Mouse (Mus musculus) CD4-positive, CD25-positive, alpha-beta regulatory T cell, adult 2 months (primary cell): ENCODE data around the gene Mertk.

ENCODE experiments used
- DNase-seq: peaks from one replicate; pipeline ENCODE4 v3.0.0-alpha.2; 2012; ENCODE audit warnings: low read depth, low spot score

Mertk gene

DNA sequence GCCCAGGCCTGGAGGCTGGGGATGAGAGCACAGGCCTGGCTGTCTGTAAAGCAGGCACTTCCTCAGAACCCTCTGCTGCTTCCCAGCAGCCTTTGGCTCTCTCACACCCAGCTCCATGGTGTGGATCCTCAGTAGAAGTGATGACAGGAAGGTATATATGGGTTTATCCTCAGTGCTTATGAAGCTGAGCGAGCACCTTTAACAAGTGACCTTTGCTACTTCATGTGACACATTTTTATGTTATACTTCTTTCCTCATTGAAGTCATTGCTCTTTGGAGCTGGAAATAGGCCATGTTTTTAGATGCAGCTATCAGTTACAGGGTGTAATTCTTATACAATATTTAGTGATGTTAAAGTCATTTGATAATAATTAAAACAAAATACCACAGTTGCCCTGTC lies 67.0 kb downstream of the Mertk start:
- no peak for DNase-seq

DNA sequence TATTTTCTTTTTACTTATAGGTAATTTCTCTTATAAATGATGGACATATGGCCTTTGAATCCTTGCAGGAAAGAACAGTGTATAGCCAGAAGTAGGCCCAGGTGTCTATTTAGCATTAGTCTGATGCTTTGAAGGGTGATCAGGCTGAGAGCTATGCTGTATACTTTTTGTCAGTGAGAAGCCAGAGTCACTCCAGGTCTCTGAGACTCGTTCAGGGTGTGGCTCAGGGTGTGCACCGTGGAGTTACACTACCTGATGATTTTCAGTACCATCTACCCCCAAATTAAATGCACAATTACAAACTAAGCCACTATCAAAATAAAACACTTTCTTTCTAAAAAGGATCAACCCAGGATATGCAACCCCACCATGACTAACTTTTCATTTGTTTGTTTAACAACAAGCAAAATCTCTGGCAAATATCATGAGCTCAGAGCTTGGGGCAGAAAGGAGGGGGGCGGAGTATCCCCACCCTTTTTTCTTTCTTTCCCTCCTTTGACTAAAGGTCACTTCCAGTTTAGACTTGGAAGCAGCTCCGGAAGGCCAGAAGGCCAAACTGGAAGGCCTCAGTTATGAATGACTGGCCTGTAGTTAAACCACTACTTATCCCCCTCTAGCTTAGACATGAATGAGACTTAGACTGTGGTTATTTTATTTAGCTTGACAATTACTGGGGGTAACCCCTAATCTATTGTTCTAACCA lies 69.9 kb downstream of the Mertk start:
- DNase-seq: no peak

DNA sequence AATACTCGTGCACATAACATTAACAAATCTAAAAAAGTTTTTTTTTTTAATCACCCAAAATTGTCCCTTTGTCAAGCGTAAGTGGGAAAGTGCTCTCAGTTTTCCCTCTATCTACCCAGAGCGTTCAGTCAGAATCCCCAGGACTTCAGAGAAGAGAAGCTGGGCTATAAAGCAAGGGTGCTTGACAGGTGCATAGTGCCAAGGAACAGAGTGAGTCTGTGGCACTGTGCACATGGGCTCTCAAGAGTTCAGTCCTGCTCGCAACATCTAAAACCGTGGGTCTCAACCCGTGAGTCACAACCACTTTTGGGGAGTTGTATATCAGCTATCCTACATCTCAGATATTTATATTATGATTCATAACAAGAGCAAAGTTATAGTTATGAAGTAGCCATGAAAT lies 71.8 kb downstream of the Mertk start:
- DNase-seq: no peak

DNA sequence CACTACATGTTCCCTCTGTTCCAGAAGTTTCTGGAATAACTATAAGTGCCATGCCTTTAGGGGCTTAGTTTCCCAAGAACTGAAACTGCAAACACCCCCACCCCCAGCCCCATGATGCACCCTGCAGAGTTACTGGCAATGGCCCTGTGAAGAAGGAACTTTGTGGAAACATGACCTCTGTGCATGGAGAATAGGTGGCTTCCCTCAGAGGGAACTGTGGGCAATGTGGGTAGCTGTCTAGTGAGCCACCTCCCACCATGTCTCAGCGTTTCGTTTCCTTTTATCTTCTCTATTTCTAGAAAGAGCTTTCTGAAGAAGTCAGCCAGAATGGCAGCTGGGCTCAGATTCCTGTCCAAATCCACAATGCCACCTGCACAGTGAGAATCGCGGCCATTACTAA lies 72.3 kb downstream of the Mertk start:
- no peak for DNase-seq

DNA sequence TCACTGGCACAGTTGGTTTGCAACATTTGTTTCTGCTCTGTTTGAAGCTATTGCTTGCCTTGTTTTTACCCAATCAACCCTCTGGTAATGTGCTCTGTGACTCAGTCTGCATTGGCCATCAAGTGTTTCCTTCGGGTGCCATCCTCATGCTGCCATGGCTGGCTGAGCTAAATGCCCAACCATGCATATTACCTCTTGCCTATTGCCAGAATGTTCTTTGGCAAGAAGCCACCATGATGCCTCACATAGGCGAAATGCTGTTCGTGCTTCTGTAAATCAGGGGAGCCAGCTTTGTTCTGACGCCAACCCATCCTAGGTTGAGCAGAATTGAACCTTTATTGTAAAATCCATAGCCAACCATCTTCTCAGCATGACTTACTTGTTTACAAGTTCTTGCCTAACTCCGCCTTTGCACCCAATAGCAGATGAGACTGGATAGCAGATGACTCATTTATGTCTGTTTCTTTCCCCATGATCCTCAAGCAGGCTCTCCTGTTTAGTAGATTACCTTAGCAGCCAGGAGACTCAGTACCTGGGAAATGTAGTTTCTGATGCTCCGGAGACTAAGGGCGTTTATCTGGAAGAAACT lies 73.1 kb downstream of the Mertk start:
- no peak for DNase-seq

DNA sequence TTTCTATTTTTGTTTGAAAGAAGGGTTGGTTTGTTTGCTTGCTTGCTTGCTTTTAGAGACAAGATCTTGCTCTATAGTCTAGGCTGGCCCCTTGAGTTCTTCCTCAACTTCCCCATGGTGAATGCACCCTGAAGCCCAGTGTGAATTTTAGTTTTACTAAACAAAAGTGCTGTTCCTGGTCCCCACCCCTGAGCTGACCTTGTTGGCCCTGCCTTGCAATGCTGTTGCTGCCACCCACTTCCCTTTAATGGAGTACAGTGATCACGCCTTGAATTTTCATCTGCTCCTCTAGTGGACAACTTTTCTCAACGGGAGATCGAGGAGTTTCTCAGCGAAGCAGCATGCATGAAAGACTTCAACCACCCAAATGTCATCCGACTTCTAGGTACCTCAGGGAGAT lies 83.5 kb downstream of the Mertk start:
- no peak for DNase-seq

DNA sequence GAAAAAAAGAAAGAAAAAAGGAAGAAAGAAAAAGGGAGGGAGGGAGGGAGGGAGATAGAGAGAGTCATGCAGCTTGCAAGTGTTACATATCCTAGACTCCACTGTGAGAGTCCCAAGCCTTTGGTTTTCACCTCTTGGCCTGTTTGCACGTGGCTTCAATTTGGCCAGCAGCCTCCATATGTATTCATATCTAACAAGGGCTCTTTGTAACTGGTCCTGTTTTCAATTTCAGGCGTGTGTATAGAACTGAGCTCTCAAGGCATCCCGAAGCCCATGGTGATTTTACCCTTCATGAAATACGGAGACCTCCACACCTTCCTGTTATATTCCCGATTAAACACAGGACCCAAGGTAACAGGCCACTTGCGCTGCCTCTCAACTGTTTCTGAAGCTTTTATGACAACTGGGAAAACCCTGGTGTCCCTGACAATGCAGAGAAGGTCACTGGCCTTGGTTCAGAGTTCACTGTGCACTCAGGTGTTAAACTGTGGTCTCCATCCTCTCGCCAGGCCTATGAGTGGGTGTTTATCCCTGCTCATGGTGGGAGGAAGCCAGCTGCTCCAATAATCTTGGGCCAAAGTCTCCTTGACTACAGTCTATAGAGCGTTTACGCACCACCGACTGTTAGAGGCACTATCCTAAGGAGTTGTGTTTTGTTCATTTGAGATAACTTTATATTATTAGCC lies 85.0 kb downstream of the Mertk start:
- no peak for DNase-seq

DNA sequence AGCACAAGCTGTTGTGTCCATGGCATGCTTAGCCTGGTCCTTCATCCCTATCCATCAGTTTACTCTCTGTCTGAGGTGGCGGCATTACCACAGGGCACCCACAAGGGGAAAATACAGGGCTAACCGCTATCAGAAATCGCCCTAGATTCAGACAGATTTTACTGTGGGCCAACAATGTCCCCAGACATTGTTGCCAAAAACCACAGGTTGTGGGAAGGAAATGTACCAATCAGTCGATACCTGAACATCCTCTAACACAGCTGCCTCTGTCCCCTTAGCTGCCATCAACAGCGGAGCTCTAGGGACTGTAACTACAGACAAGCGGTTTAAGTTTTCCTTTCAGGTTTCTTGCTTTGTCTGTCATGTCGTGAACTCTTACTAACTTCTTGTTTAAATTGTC lies 86.1 kb downstream of the Mertk start:
- no peak for DNase-seq

DNA sequence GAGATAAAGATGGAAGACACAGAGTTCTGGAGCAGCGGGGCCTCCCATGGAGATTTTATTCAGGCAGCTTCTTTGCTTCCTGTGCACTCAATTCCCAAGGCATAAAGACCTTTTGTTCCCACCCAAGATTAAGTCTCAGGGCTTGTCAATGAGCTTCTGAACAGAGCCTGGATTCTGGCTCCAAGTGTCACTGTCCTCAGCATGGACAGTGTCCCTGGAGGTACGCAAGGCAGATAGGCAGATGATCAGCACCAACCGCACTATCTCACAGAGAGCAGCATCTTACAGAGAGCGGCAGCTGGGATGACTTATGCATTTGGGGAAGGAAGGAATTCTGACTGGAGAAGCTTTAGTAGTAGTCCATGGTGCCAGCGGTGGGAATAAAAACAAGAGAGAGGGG lies 87.6 kb downstream of the Mertk start:
- no peak for DNase-seq

DNA sequence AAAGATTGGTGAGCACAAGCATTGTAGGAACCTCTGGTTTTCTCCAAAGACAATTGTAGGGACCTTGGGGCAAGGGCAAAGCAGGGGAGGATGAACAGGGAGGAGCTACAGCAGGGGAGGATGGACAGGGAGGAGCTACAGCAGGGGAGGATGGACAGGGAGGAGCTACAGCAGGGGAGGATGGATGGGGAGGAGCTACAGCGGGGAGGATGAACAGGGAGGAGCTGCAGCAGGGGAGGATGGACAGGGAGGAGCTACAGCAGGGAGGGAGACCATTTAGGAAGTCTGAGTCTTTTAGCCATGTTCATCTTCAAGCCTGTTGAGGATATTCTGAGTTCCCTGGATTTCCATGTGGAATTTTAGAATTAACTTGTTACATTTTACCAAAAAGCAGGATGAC lies 88.0 kb downstream of the Mertk start:
- no peak for DNase-seq

DNA sequence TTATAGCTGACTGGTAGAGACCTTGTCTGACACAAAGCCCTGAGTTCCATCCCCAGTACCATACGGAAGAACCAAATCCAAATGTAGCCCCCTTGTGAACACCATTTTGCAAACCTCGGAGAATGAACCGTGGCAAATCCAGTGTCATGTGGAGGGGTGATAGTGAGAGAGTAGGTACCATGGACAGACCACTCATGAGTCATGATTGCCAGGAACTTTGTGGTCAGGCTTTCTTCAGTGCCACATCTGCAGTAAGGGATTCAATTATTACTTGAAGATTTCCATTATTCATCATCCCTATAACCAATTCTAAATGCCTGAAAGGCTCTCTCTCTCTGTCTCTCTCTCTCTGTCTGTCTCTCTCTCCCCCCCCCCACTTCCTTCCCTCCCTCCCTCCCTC lies 89.0 kb downstream of the Mertk start:
- DNase-seq: no peak

DNA sequence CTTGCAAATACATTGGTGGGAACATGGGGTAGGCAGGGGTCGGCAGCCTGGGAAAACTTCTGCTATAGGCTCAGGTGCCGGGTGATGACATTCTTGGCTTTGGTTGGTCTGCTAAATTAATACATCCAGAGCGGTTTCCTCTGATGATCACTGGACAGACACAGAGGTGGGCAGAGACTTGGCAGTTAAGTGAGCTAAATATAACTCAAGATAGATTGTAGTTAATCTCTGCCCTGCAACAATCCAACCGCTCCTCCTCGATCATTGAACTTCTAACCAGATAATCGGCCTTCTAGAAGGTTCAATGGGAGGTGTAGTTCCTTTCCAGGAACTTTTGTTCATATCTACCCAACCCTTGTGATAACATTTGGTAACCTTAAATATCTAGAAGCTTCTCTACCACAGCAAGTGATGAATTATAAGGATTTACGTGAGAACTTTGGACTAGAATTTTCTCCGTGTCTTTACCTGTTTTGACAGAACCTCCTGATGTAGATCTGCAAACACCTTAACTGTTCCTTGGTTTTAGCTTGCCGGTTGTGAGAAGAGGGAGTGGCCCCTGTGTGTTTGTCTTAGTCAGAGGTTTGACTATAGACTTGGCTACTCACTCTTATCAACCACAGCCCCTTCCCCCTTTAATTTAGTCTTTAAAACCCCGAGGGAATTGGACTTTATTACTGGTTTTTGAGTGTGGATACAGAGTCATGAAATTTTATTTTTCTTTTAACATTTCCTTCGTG lies 92.3 kb downstream of the Mertk start:
- DNase-seq: no peak

DNA sequence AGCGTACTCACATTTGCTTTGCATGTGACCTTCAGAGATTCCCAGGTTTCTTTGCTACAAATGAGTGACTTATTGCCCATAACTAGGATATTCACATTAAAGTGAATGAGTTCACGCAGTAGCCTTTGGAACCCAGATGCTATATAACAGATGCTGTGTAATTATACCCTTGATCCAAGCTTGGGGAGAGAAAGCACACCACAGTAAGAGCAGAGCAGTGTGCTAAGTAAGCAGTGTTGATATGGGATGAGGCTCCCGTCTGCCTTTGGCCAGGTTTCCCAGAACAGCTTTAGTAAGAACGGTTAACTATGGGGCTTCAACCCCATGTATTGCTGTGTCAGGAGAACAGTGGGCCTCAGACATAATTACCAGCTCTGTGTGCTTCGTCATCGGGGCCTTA lies 95.2 kb downstream of the Mertk start:
- DNase-seq: no peak

DNA sequence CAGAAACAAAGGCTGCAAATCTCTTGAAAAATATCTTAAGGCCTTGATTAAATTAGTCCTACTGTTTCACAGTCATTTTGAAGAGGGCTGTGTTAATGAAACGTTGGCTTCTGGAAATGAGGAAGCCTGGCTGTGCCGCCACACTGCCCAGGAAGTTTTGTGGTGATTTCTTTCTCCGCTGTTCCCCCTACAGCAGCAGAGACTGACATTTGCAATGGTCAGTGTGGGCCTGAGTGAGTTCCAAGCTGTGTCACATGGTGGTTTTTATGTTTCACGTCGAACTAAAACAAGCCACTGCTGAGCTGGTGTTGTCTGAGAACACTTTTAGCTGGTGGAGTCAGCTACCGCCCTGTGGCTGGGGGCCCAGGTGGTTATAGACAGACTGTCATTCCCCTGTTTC lies 97.7 kb downstream of the Mertk start:
- DNase-seq: no peak

DNA sequence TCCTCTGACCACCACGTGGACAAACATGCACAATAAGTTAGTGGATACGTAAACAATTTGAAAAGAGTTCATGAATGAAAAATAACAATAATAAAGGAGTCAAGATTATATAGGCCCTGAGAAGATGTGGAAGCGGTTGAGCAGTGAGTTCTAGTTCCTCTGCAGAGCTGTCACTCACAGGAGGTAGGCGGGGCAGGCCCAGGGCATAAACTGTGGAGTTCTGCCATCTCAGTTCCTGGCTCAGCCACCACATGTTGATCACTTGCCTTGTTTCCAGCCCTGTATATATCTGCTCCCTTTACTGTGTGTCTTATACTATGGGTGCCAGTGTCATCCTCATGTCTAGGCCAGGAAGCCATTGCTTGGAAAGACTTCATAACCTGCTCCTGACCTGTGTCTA lies 104.7 kb downstream of the Mertk start:
- DNase-seq: no peak

DNA sequence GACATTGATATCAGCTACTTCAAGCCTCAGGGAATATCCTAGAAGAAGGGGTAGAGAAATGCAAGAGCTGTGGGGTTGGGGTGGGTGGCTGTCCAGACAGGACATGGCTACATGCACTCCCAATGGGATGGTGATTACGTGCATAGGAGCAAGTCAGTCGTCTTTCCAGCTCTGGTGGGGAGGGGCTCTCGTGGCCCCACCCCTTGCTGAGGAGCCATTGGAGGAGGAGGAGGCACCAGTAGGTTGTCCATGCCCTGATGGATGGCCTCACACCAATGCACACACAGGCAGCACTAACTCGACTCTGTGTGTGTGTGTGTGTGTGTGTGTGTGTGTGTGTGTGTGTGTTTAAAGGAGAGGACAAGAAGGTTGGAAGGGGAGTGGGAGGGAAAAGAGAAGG lies 106.6 kb downstream of the Mertk start:
- no peak for DNase-seq

DNA sequence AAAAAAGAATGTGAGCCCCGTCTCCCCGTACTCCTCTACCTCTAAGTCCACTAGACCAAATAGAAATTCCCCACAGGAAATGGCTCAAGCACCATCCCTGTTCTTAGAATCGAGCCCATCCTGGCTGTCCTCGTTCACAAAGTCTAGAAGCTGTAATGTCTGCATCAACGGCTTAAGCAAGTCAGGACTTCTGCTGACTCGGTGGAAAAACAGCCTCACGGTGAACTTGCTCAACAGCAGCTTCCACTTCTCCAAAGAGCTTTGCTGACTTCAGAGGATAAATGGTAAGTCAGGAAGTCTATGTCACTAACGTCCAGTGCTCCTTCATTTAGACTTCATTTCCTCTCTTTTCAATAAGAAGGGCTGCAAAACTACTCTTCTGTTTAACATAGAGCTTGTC lies 107.8 kb downstream of the Mertk start:
- no peak for DNase-seq

DNA sequence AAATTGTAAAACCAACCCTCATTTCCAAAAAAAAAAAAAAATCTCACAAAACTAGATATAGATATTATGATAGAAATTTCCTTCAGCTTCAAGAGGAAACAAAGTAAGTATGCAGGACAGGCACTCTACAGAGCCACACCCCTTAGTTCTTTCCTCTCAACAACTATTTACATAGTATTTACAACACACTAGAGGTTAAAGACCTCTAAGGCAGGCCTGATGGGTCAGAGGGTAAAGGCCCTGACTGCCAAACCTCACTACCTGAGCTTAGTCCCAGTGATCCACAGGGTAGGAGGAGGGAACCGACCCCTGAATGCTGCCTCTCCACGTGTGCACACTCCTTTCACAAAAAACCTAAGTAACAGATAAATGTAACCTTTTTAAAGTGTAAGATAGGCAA lies 114.0 kb downstream of the Mertk start:
- DNase-seq: no peak

DNA sequence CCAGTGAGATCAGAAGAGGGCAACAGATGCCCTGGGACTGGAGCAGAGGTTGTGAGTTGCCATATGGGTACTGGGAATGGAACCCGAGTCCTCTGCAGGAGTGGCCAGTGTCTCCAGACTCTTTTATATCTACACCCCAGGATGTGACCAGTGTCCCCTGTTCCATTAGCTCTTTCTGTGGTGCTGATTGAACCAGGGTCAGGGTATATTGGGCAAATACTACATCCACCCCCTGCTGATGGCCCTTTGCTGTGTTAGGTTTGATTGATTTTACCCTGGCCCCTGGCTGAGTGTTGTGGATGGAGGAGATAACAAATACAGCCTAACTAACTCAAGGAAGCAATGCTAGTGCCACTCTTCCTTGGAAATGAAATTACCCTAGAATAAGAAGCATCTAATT lies 117.6 kb downstream of the Mertk start:
- no peak for DNase-seq

DNA sequence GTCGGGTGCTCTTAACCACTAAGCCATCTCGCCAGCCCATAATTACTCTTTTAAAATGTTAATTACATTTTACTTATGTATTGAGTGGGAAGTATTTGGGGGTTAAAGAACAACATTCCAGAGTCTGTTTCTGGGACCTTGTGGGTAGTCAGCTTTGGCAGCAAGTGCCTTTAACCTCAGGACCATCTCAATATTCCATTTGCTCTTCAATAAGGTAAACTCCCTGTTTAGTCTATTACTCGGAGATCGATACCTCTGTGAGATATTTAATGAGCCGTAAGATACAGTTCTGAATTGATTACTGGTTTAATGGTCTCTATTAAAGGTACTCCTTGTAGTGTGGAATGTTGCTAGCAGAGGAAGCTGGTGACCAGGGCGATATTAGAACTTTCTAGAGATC lies 118.2 kb downstream of the Mertk start:
- DNase-seq: no peak

DNA sequence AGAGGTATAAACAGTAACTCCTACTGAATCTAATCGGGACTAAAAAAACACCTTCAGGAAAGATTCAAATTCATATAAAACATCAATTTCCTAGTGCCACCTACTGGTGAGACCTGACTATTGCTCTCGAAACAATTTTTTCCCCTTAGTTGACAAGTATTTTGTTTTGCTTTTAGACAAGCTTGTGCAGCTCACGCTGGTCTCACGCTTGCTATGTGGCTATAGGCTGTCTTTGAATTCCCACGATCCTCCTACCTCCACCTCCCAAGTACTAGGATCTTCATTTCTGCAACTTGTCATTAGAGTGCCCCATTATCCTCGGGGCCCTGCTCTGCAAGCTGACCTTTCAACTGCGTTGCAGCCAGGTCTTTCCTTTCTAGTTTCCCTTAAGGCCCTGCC lies 118.6 kb downstream of the Mertk start:
- DNase-seq: peak; percentile 81

DNA sequence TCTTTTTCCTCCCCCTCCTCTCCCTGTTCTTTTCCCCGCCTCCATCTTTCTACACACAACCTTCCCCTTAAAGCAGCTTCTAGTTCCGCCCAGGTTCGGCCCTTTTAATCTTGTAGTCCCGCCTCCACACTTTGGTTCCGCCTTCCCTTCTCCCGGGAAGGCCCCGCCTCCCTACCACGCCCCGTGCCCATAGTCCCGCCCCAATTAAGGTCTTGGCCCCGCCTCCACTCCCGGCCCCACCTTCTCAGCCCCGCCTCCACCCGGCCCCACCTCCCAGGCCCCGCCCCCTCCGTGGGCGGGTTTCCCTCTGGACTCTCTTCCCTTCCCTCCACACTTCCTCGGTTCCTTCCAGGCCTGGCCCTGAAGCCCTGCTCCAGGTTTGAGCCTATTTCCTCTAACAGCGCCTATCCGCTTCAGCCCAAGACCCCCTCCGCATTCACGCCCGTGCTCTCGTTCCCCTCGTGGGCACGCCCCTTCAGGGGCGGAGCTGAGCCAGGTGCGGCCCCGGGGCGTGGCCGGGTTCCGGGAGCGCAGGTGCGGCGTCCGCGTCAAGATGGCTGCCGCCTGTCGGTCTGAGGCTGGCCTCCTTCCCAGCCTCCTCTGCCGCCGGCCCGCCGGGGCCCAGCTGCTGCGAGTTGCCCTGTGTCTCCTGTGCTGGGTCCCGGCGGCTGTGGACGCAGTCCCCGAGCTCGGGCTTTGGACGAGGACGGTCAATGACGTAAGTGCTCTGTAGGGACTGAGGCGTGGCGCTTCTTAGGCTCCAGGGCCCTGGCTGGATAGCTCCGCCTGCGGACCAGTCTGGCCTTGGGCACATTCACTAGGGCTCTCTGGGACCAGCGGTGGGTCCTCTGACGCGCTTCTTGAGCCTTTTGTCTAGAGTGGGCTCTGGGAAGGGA lies 119.3 kb downstream of the Mertk start, which contains the start of gene Tmem87b:
Gene Tmem87b (plus strand): TSS at position 333 of the 896 bp plus-strand sequence.
- DNase-seq: peak; percentile 97
